In the genomic region with DNA sequence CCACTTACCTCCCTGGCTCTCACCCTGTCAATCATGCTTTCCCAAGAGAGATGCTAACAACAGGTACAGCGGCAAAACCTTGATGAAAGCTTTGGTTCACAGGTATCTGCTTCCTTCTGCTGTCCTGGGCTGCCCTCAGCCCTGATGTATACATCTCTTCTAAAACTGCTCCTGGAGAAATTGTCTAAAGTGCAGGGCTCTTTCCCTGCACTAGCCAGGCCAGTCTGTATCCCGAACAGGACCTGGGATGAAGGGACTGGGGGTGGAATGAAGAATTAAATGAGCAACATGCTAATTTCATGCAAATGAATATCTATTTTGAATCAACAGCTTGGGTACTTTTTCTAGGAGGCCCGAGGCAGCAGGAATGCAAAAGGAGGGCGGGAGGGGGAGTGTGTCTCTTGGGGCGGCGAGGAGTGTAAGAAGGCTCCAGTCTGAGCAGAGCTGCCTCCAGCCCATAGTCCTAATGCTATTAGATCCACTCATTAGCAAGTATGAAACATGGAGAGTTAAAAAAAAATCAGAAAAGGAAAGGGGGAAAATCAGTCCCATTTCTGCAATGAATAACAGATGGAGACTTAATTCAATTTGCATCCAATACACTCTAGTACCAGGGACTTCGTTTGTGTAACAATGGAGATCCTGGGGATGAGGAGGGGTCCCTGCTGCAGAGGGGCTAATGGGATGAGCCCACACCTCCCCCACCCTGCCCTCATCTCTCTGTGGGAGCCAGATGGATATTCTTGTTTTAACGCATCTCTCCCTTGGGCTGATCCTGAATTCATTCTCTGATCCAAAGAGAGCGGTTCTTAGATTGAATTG, we compare ENCODE assay signal across 11 mouse cellular contexts.
DNase-seq lines count a peak whose midpoint lies in the region; ATAC-seq and TF ChIP-seq lines count a peak whose summit lies in the region.
"Had no signal": no experiment of that assay in that cellular context is flagged by ENCODE, and none has a peak within 500 bp of the region (broad histone marks: within the 10 kb centered on the region; RNA-seq: fewer than 3 reads in every experiment).

No protein-coding gene starts in this region.

- H3K27me3 ChIP-seq in embryonic facial prominence, embryonic 14.5 days (replicated peaks; ENCODE audit: control insufficient read depth, insufficient read depth, low read length): no peaks in the 10 kb centered on the region

- no peaks in the 10 kb centered on the region for H3K9me3 ChIP-seq in embryonic facial prominence, embryonic 14.5 days (ENCODE audit: control insufficient read depth, low read length)
- H3K9me3 ChIP-seq: heart, embryonic 10.5 days had no signal

- TF ChIP-seq CTCF in lung, adult 2 months (IDR thresholded peaks at IDR 0.05; ENCODE audit: insufficient read depth, low read length): no peak

- H3K9ac ChIP-seq in embryonic facial prominence, embryonic 14.5 days (ENCODE audit: low read depth, low read length): no peak overlapping the region
- H3K9ac ChIP-seq: lung, embryonic 14.5 days had no signal

- peak overlapping the region; percentile 54 for H3K27ac ChIP-seq in embryonic facial prominence, embryonic 14.5 days (replicated peaks; ENCODE audit: low read depth, low read length)
- H3K27ac ChIP-seq: heart, embryonic 10.5 days had no signal

- ATAC-seq in embryonic facial prominence, embryonic 14.5 days (ENCODE audit: low read depth): peak; percentile 79
- ATAC-seq: intestine, postnatal 0 days had no signal

- H3K4me1 ChIP-seq in embryonic facial prominence, embryonic 14.5 days (ENCODE audit: control insufficient read depth, insufficient read depth, low read length): peaks cover 12% of the 10 kb centered on the region
- no peaks in the 10 kb centered on the region for H3K4me1 ChIP-seq in lung, adult 2 months (ENCODE audit: control insufficient read depth, insufficient read depth, low read length)

- H3K4me2 ChIP-seq in embryonic facial prominence, embryonic 14.5 days (ENCODE audit: low read depth, low read length): peak overlapping the region; percentile 18; the same call in 1 of the 2 replicates
- H3K4me2 ChIP-seq: lung, embryonic 14.5 days had no signal

- TF ChIP-seq POLR2A in lung, adult 2 months (IDR thresholded peaks at IDR 0.05; ENCODE audit: borderline replicate concordance, extremely low read depth, low read depth, low read length): no peak

- no peak overlapping the region for H3K4me3 ChIP-seq in embryonic facial prominence, embryonic 14.5 days (ENCODE audit: low read depth, low read length)
- no peak overlapping the region for H3K4me3 ChIP-seq in lung, adult 2 months (replicated peaks; ENCODE audit: extremely low read depth, low read depth, low read length)
- H3K4me3 ChIP-seq: heart, embryonic 10.5 days had no signal

- WGBS in embryonic facial prominence, embryonic 14.5 days: 9% methylated on average over 9 of the region's 9 CpGs
- WGBS in lung, adult 2 months: 37% methylated on average over 9 of the region's 9 CpGs

- peak; percentile 52 for DNase-seq in right cerebral cortex, adult 18-20 months
- DNase-seq in right cerebral cortex, postnatal 14 days: no peak
- DNase-seq in embryonic facial prominence, embryonic 14.5 days (ENCODE audit: low spot score): peak; percentile 75
- peak; percentile 48 to 66 for DNase-seq in left cerebral cortex, postnatal 14 days (ENCODE audit: low spot score in 2 of 2)
- peak; percentile 47 for DNase-seq in telencephalon, adult 2 months (ENCODE audit: low read depth, low spot score)
- no peak for DNase-seq in adrenal gland, postnatal 25 days
- no peak for DNase-seq in lung, adult 2 months
- no peak for DNase-seq in adrenal gland, postnatal 4 days (ENCODE audit: low spot score in 2 of 2)
- DNase-seq: lung, embryonic 14.5 days had no signal

- H3K36me3 ChIP-seq in embryonic facial prominence, embryonic 14.5 days (ENCODE audit: control insufficient read depth, insufficient read depth, low read length): no peaks in the 10 kb centered on the region
- H3K36me3 ChIP-seq: heart, embryonic 10.5 days had no signal

- intact Hi-C loops in left cerebral cortex, postnatal 14 days (cut with DNase I): no loop called here

Comparison
In these comparisons a context has a peak if more than half of its experiments do, and no peak if none do; other contexts are left out.
1. DNase-seq: peak in right cerebral cortex, adult 18-20 months (single experiment), embryonic facial prominence, embryonic 14.5 days (single experiment), left cerebral cortex, postnatal 14 days (2 of 2) and telencephalon, adult 2 months (single experiment); none in right cerebral cortex, postnatal 14 days (single experiment), adrenal gland, postnatal 25 days (single experiment), lung, adult 2 months (single experiment) and adrenal gland, postnatal 4 days (0 of 2).